Mouse (Mus musculus) heart, embryonic 10.5 days (tissue): ENCODE data around the gene Aco2. TPM values are rescaled to one million over a fixed set of nuclear protein-coding genes. Genes with fewer than 3 reads are reported as not detected.

Experiments
- DNase-seq: peaks from one replicate; pipeline ENCODE4 v3.0.0-alpha.2; 2017; ENCODE audit warnings: low spot score
- H3K27ac ChIP-seq: fragments of 300-500 bp; sonication (generic); 2 replicates; pipeline ENCODE4 v1.5.1; 2016; ENCODE audit warnings: mild to moderate bottlenecking
- H3K27me3 ChIP-seq: fragments of 300-500 bp; sonication (generic); 2 replicates; pipeline ENCODE4 v1.6.1; 2016; ENCODE audit warnings: mild to moderate bottlenecking; ENCODE audit not compliant: poor library complexity, insufficient read depth, severe bottlenecking
- H3K36me3 ChIP-seq: fragments of 300-500 bp; sonication (generic); 2 replicates; pipeline ENCODE4 v1.6.1; 2016; ENCODE audit warnings: mild to moderate bottlenecking, moderate library complexity
- H3K4me1 ChIP-seq: fragments of 300-500 bp; sonication (generic); 2 replicates; pipeline ENCODE4 v1.6.1; 2016; ENCODE audit warnings: mild to moderate bottlenecking
- H3K4me3 ChIP-seq: fragments of 300-500 bp; sonication (generic); 2 replicates; pipeline ENCODE4 v1.5.1; 2016; ENCODE audit warnings: mild to moderate bottlenecking, moderate library complexity
- H3K9me3 ChIP-seq: fragments of 300-500 bp; sonication (generic); 2 replicates; pipeline ENCODE4 v1.6.1; 2016; ENCODE audit warnings: mild to moderate bottlenecking, moderate library complexity
- WGBS: fragments of 180-500 bp; shearing (Covaris S2); methylation state at CpG from one replicate; pipeline ENCODE4 v1.1.7; 2016; 5-methylcytosine and 5-hydroxymethylcytosine counted together
- polyA plus RNA-seq: library from polyadenylated mRNA; unstranded; fragments of >200 nt; fragmentation: Nextera tagmentation; extraction: Ambion mirVana; gene quantifications from 2 replicates; pipeline ENCODE4 v1.2.1, GENCODE M21; 2016

Aco2 gene
- polyA plus RNA-seq, 1 experiment from 2014 or later = 320 TPM

GRCm38 (mm10) chr15:81955414-81955813 lies 83.3 kb downstream of the Aco2 start:
- no peaks in the 10 kb centered on the region for H3K9me3 ChIP-seq
- H3K27ac ChIP-seq = no peak overlapping the region
- peaks cover 24% of the 10 kb centered on the region for H3K36me3 ChIP-seq
- WGBS = 94% methylated on average over 15 of the region's 15 CpGs
- peak; percentile 61 for DNase-seq
- H3K4me1 ChIP-seq = peaks cover 8% of the 10 kb centered on the region; the same call in 1 of the 2 replicates
- H3K27me3 ChIP-seq = 0 out of 2 replicates have a peak, but pooled peaks cover 3% of the 10 kb centered on the region
- H3K4me3 ChIP-seq = no peak overlapping the region

GRCm38 (mm10) chr15:81956457-81956856 lies 84.3 kb downstream of the Aco2 start:
- Histone ChIP-seq H3K9me3 (no peaks in the 10 kb centered on the region), H3K27me3 (no peaks in the 10 kb centered on the region), H3K27ac (no peak overlapping the region), H3K4me3 (no peak overlapping the region), H3K36me3 (peaks cover 21% of the 10 kb centered on the region), H3K4me1 (peaks cover 11% of the 10 kb centered on the region; the same call in 1 of the 2 replicates)
- 51% methylated on average over 8 of the region's 8 CpGs for WGBS
- no peak for DNase-seq

GRCm38 (mm10) chr15:81957598-81957997 lies 85.5 kb downstream of the Aco2 start:
- no peaks in the 10 kb centered on the region for H3K27me3 ChIP-seq
- 80% methylated on average over 11 of the region's 11 CpGs for WGBS
- no peak overlapping the region for H3K4me3 ChIP-seq
- no peak for DNase-seq
- no peaks in the 10 kb centered on the region for H3K9me3 ChIP-seq
- H3K36me3 ChIP-seq = peaks cover 15% of the 10 kb centered on the region; the same call in 1 of the 2 replicates
- no peak overlapping the region for H3K27ac ChIP-seq
- peaks cover 11% of the 10 kb centered on the region; the same call in 1 of the 2 replicates for H3K4me1 ChIP-seq

- no peak overlapping the region for H3K4me3 ChIP-seq
- no peak overlapping the region for H3K27ac ChIP-seq
- H3K9me3 ChIP-seq = no peaks in the 10 kb centered on the region
- WGBS = 69% methylated on average over 3 of the region's 3 CpGs
- peaks cover 13% of the 10 kb centered on the region; the same call in 1 of the 2 replicates for H3K36me3 ChIP-seq
- no peaks in the 10 kb centered on the region for H3K27me3 ChIP-seq
- H3K4me1 ChIP-seq = peaks cover 11% of the 10 kb centered on the region; the same call in 1 of the 2 replicates
- DNase-seq = no peak
Observed at GRCm38 (mm10) chr15:81958906-81959305, 86.8 kb downstream of the Aco2 start.

DNA sequence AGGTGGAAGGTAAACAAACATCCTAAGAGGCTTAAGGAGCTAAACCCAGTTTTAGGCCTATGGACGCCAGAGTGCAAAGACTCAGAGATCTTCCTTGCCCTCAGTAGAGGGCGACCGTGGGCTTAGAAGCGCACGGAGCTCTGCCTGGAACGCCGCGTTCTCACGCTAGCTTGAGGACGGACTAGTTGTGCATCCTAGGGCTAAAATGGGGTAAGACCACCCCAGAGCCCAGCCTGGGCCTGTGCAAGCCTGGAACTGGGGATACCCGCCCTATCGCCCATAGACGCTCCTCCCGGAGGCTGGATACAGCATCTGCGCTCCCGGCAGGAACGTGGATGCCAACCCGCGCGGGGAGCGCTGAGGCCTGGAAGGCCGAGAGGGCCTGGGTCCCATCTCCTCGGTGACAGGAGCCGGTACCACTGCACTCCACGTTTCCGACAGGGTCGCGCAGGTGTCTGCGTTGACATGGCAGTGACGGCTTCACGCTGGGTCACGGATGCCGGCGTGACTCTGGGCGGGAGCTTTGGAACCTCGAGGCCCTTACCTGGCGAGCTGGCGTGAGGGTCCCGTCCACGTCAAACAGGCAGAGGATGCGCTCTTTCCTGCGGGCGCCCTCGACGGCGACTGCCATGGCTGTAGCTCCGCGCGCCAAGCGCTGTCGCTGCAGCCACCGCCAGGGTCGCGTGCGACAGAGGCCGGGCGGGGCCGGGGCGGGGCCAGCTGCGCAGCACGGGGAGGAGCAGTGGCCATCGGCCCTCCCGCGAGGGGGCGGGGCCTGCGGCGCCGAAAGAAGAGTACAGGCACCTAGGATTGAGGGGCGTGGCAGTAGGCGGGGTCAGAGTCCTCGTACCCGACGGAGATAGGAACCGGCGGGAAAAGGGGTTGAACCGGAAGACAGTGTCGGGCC lies 88.3 kb downstream of the Aco2 start, which contains the start of gene Pmm1:
Gene Pmm1 (minus strand): TSS at position 760 of the 907 bp plus-strand sequence.
- H3K36me3 ChIP-seq = no peaks in the 10 kb centered on the region; the same call in 1 of the 2 replicates
- peak within 1 kb of the TSS; percentile 85 for H3K27ac ChIP-seq
- DNase-seq = peak; percentile 99
- under 1% methylated on average over 76 of the region's 77 CpGs for WGBS
- peaks cover 11% of the 10 kb centered on the region; the same call in 1 of the 2 replicates for H3K4me1 ChIP-seq
- no peaks in the 10 kb centered on the region for H3K27me3 ChIP-seq
- no peaks in the 10 kb centered on the region for H3K9me3 ChIP-seq
- H3K4me3 ChIP-seq = peak within 1 kb of the TSS; percentile 76

DNA sequence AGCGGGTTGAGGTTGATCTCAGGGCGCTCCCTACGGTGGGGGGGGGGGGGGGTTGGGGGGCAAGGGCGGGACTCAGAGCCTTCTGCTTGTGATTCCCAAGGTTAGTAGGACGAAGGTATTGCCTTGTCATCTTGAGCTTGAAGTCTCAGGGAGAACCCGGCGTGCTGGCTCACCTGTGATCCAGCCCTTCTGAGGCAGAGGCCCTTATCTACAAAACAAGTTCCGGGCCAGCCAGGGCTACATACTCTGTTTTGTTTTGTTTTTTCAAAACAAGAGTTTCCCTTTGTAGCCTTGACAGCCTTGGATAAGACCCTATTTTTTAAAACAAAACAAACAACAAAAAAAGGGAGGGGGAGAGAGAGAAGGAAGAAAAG lies 89.0 kb downstream of the Aco2 start:
- peak overlapping the region; percentile 76 for H3K4me3 ChIP-seq
- no peaks in the 10 kb centered on the region for H3K27me3 ChIP-seq
- WGBS = 0% methylated on average over 7 of the region's 8 CpGs
- DNase-seq = no peak
- no peaks in the 10 kb centered on the region for H3K36me3 ChIP-seq
- no peaks in the 10 kb centered on the region for H3K9me3 ChIP-seq
- peak overlapping the region; percentile 78 for H3K27ac ChIP-seq
- peaks cover 11% of the 10 kb centered on the region; the same call in 1 of the 2 replicates for H3K4me1 ChIP-seq

GRCm38 (mm10) chr15:81964262-81964661 lies 92.2 kb downstream of the Aco2 start:
- Histone ChIP-seq H3K4me1 (peaks cover 6% of the 10 kb centered on the region; the same call in 1 of the 2 replicates), H3K9me3 (no peaks in the 10 kb centered on the region), H3K27me3 (no peaks in the 10 kb centered on the region), H3K4me3 (no peak overlapping the region), H3K27ac (no peak overlapping the region), H3K36me3 (no peaks in the 10 kb centered on the region)
- 53% methylated on average over 1 of the region's 1 CpGs for WGBS
- no peak for DNase-seq

Other genes starting within 250 kb of the Aco2 start
- 28.0 and 31.3 TPM in 2 replicates for gene L3mbtl2, start 208.4 kb upstream of the Aco2 start, polyA plus RNA-seq
- gene Chadl, start 175.0 kb upstream of the Aco2 start, polyA plus RNA-seq = 0.53 and 1.4 TPM in 2 replicates
- 30.1 and 34.2 TPM in 2 replicates for gene Zc3h7b, start 127.3 kb upstream of the Aco2 start, polyA plus RNA-seq
- gene Rangap1, start 126.8 kb upstream of the Aco2 start, polyA plus RNA-seq = 140 and 141 TPM in 2 replicates
- gene Tef, start 69.9 kb upstream of the Aco2 start, polyA plus RNA-seq = 17.3 and 20.2 TPM in 2 replicates
- gene Tob2, start 13.5 kb upstream of the Aco2 start, polyA plus RNA-seq = 13.0 and 15.6 TPM in 2 replicates
- 154 and 200 TPM in 2 replicates for gene Phf5a, start 398 bp upstream of the Aco2 start, polyA plus RNA-seq
- gene Polr3h, start 53.9 kb downstream of the Aco2 start, polyA plus RNA-seq = 108 and 120 TPM in 2 replicates
- gene Csdc2, start 64.5 kb downstream of the Aco2 start, polyA plus RNA-seq = 6.4 and 7.4 TPM in 2 replicates
- gene Pmm1, start 88.6 kb downstream of the Aco2 start, polyA plus RNA-seq = 24.0 and 28.6 TPM in 2 replicates
- gene 1700029P11Rik, start 108.2 kb downstream of the Aco2 start, polyA plus RNA-seq = not detected in 2 replicates
- 98.6 and 99.8 TPM in 2 replicates for gene Xrcc6, start 115.5 kb downstream of the Aco2 start, polyA plus RNA-seq
- 26.7 and 27.5 TPM in 2 replicates for gene Desi1, start 161.6 kb downstream of the Aco2 start, polyA plus RNA-seq
- 217 and 292 TPM in 2 replicates for gene Snu13, start 175.3 kb downstream of the Aco2 start, polyA plus RNA-seq
- gene 4930407I10Rik, start 186.8 kb downstream of the Aco2 start, polyA plus RNA-seq = not detected in 2 replicates
- 0.05 TPM in 1 of 2 replicates, not detected in the other for gene Mei1, start 197.7 kb downstream of the Aco2 start, polyA plus RNA-seq